Mouse (Mus musculus): ENCODE results near the gene Stoml1.

GRCm38 (mm10) chr9:58270081-58270480 lies 17.1 kb downstream of the Stoml1 start:
- TF ChIP-seq CTCF (IDR thresholded peaks at IDR 0.05; ENCODE audit: low read depth, low read length) (no peak), POLR2A (IDR thresholded peaks at IDR 0.05; ENCODE audit: extremely low read depth, insufficient read depth, low read length) (no peak)
